Mouse (Mus musculus) testis, postnatal 10 days (tissue): ENCODE data around the gene Kank2.

ENCODE experiments used
- DNase-seq: peaks from one replicate; pipeline ENCODE4 v3.0.0; 2021; ENCODE audit warnings: low spot score

Gene Kank2

GRCm38 (mm10) chr9:21750370-21750769 lies 48.2 kb downstream of the Kank2 start:
- no peak for DNase-seq

- DNase-seq: no peak
Measured at GRCm38 (mm10) chr9:21749382-21750118, 49.0 kb downstream of the Kank2 start.

GRCm38 (mm10) chr9:21748491-21748890 lies 50.1 kb downstream of the Kank2 start:
- no peak for DNase-seq

GRCm38 (mm10) chr9:21748033-21748432 lies 50.5 kb downstream of the Kank2 start:
- DNase-seq: peak; percentile 77

GRCm38 (mm10) chr9:21747238-21747774 lies 51.2 kb downstream of the Kank2 start:
- DNase-seq: no peak

GRCm38 (mm10) chr9:21741514-21741913 lies 57.0 kb downstream of the Kank2 start:
- no peak for DNase-seq

- no peak for DNase-seq
Measured at GRCm38 (mm10) chr9:21740427-21740826, 58.1 kb downstream of the Kank2 start.

- DNase-seq: no peak
Measured at GRCm38 (mm10) chr9:21738776-21739175, 59.8 kb downstream of the Kank2 start.

GRCm38 (mm10) chr9:21737188-21737587 lies 61.4 kb downstream of the Kank2 start:
- DNase-seq: no peak

GRCm38 (mm10) chr9:21736580-21736979 lies 62.0 kb downstream of the Kank2 start:
- no peak for DNase-seq

GRCm38 (mm10) chr9:21735126-21735525 lies 63.4 kb downstream of the Kank2 start:
- DNase-seq: no peak

GRCm38 (mm10) chr9:21733989-21734388 lies 64.6 kb downstream of the Kank2 start:
- DNase-seq: no peak

- no peak for DNase-seq
Measured at GRCm38 (mm10) chr9:21733446-21733845, 65.1 kb downstream of the Kank2 start.

- no peak for DNase-seq
Measured at GRCm38 (mm10) chr9:21732288-21732687, 66.3 kb downstream of the Kank2 start.

GRCm38 (mm10) chr9:21729264-21729663 lies 69.3 kb downstream of the Kank2 start:
- no peak for DNase-seq

GRCm38 (mm10) chr9:21728261-21728832 lies 70.2 kb downstream of the Kank2 start:
- no peak for DNase-seq

GRCm38 (mm10) chr9:21726218-21726975 lies 72.1 kb downstream of the Kank2 start:
- DNase-seq: no peak

- DNase-seq: no peak
Measured at GRCm38 (mm10) chr9:21725224-21726121, 73.1 kb downstream of the Kank2 start.

GRCm38 (mm10) chr9:21724147-21724536 lies 74.4 kb downstream of the Kank2 start:
- peak; percentile 94 for DNase-seq

GRCm38 (mm10) chr9:21723377-21724146 lies 75.0 kb downstream of the Kank2 start, which contains the start of gene Ldlr:
Gene Ldlr, plus strand, starts transcription at chr9:21723483.
- peak; percentile 91 for DNase-seq

- no peak for DNase-seq
Measured at GRCm38 (mm10) chr9:21721036-21721435, 77.5 kb downstream of the Kank2 start.
